Mouse (Mus musculus): Measurements from ENCODE around the gene Gm15446. TPM values are rescaled to one million over a fixed set of nuclear protein-coding genes. Genes with fewer than 3 reads are reported as not detected.
"Not testable (repeated sequence)": the region's sequence is repeated elsewhere in the genome, so short reads cannot be mapped to it uniquely, and the experiment has no call there.

Gene Gm15446
- total RNA-seq (2015) = 20.3 and 27.1 TPM in 2 replicates
- 31.0 and 137 TPM in 2 replicates for total RNA-seq (2017)

DNA sequence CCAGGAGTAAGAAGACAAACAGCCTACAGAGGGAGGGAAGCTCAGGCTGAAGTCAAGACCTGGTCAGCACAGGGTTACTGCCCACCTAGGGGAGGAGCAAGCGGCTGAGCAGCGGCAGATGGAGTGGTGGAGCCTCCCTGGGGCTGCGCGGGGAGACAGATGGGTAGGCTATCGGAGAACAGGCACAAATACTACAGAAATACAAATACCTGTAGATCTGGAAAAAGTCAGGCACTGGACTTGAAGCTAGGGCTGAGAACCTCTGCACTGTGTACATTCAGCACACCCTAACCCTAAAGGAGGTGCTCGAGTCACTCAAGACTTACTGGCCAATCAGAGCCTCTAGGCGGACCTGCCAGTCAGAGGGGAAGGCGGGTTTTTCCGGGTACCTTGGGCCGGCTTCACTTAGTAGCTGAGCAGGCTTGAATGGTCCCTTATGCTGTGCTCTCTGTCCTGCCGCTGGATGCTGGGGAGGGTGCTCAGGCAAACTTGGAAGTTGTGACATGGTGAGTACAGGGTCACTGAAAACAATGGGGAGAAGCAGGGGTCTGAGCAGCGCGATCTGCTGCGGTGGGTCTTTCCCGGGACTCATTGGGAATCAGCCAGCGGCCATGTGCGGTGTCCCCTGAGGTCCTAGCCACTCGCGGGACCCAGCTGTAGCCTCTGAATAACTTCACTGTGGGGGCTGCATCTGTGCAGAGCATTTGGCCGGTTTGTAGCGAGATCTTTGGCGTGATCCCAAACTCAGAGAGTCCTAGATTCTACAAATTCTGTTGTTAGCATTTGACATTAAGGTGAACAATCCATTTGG lies at the start of gene Gm15446:
Gene Gm15446 (plus strand): TSS at position 140 of the 811 bp plus-strand sequence.
- ATAC-seq (replicated peaks; ENCODE audit: poor library complexity) = peak; percentile 97

DNA sequence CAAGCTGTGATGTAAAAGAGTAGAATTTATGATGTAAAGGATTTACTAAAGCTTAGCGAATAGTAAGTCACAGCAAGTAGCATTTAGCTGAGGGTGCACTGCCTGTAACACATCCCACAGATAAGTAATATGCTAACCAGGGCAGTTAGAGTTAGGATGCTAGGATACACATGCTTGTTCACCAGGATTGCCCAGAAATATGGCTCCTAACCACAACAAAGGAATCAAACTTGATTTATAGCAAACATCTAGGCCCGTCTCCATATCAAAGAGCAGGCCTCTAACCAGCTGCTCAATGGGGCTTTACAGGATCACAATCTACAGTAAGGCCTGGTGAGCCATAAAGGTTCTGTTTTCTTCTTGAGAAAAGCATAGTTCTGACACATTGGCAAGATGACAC lies 929 bp downstream of the Gm15446 start:
- ATAC-seq (replicated peaks; ENCODE audit: poor library complexity) = not testable (repeated sequence)

DNA sequence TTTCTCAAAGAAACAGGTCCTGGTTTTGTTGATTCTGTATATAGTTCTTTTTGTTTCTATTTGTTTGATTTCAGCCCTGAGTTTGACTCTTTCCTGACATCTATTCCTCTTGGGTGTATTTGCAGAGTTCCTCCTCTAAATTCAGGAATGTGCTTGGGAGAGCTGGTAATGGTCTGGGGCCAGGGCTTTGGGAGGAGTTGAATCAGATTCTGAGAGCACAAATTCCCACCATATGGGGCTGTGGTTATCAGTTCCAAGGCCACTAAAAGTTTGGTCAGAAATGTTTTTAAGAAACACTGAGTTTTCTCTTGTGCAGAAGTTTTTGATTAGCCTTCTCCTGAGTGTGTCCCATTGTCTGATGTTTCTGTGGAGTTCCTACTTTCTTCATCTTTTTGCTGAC lies 1.7 kb downstream of the Gm15446 start:
- ATAC-seq (replicated peaks; ENCODE audit: poor library complexity) = no peak

DNA sequence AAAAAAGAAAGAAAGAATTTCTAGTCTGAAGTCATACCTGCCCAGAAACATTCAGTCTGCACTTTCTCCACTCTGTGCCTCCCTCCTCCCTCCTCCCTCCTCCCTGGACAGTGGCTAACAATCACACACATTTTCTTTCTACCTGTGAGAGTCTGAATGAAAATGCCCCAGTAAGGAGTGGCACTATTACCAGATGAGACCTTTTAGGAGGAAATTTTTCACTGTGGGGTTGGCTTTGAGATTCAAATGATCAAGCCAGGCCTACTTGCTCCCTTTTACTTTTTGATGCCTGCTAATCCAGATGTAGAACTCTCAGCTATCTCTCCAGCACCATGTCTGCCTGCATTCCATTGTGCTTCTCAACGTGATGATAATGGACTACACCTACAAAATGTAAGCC lies 27.1 kb downstream of the Gm15446 start:
- ATAC-seq (replicated peaks; ENCODE audit: poor library complexity) = no peak

DNA sequence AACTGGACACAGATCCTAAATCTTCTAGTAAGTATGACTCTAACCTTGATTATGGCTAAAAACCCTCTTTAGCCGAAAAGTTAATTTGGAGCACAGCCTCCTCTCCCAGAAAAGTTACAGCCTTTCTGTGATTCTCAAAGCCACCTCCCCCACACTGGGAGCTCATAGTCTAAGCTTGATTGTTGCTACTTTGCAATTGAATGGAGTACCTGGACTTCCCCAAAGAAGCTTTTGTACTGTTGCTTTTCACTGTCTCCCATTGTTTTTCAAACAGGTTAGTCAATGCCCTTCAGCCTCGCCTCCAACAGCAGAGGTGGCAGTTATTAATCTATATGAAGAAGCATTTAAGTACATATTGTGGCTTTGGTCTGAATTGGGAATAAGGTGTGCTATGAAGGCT lies 57.5 kb downstream of the Gm15446 start:
- ATAC-seq (replicated peaks; ENCODE audit: poor library complexity) = not testable (repeated sequence)

Other genes starting within 250 kb of the Gm15446 start
- 4.5 and 6.8 TPM in 2 replicates for gene 5430403G16Rik, start 232.4 kb upstream of the Gm15446 start, total RNA-seq (2015)
- 1.2 and 1.7 TPM in 2 replicates for gene 5430403G16Rik, start 232.4 kb upstream of the Gm15446 start, total RNA-seq (2017)
- gene 4930522L14Rik, start 171.5 kb upstream of the Gm15446 start, total RNA-seq (2015) = 15.7 and 22.4 TPM in 2 replicates
- 15.8 and 18.1 TPM in 2 replicates for gene 4930522L14Rik, start 171.5 kb upstream of the Gm15446 start, total RNA-seq (2017)
- gene Zfp932, start 73.1 kb downstream of the Gm15446 start, total RNA-seq (2015) = 45.4 and 52.6 TPM in 2 replicates
- gene Zfp932, start 73.1 kb downstream of the Gm15446 start, total RNA-seq (2017) = 82.5 and 102 TPM in 2 replicates
- gene Gm17655, start 149.1 kb downstream of the Gm15446 start, total RNA-seq (2015) = 4.1 and 7.2 TPM in 2 replicates
- 6.0 and 29.3 TPM in 2 replicates for gene Gm17655, start 149.1 kb downstream of the Gm15446 start, total RNA-seq (2017)
- gene Gm35315, start 171.0 kb downstream of the Gm15446 start, total RNA-seq (2015) = 1.7 and 3.0 TPM in 2 replicates
- 1.2 and 1.6 TPM in 2 replicates for gene Gm35315, start 171.0 kb downstream of the Gm15446 start, total RNA-seq (2017)
- gene Plcxd1, start 176.6 kb downstream of the Gm15446 start, total RNA-seq (2015) = not detected in 2 replicates
- 0.17 TPM in 1 of 2 replicates, not detected in the other for gene Plcxd1, start 176.6 kb downstream of the Gm15446 start, total RNA-seq (2017)
- gene Gtpbp6, start 184.8 kb downstream of the Gm15446 start, total RNA-seq (2015) = 12.0 and 12.7 TPM in 2 replicates
- 17.3 and 19.8 TPM in 2 replicates for gene Gtpbp6, start 184.8 kb downstream of the Gm15446 start, total RNA-seq (2017)
- gene Zfp605, start 186.7 kb downstream of the Gm15446 start, total RNA-seq (2015) = 4.3 and 6.7 TPM in 2 replicates
- 7.3 and 11.1 TPM in 2 replicates for gene Zfp605, start 186.7 kb downstream of the Gm15446 start, total RNA-seq (2017)
- 29.1 and 34.6 TPM in 2 replicates for gene Chfr, start 212.4 kb downstream of the Gm15446 start, total RNA-seq (2015)
- gene Chfr, start 212.4 kb downstream of the Gm15446 start, total RNA-seq (2017) = 43.9 and 57.1 TPM in 2 replicates